Mouse (Mus musculus) small intestine, adult 2 months (tissue): ENCODE data around the gene Gpatch11.

Source experiments
- CTCF ChIP-seq: fragments of 200-500 bp; IDR thresholded peaks from 2 replicates; pipeline ENCODE4 v1.5.1; 2012; ENCODE audit warnings: low read depth, mild to moderate bottlenecking, control low read depth, inconsistent platforms, low read length, moderate library complexity, mixed read lengths; ENCODE audit not compliant: insufficient replicate concordance, insufficient read length; ENCODE audit errors: extremely low read depth
- POLR2A ChIP-seq: fragments of 200-500 bp; IDR thresholded peaks from 2 replicates; pipeline ENCODE4 v1.6.1; 2012; ENCODE audit warnings: low read depth, mild to moderate bottlenecking, control low read depth, inconsistent platforms, low read length, moderate library complexity

- no peak for TF ChIP-seq POLR2A
- no peak for TF ChIP-seq CTCF
Observed at GRCm38 (mm10) chr17:78797222-78797621, 38.1 kb upstream of the Gpatch11 start.
